Mouse (Mus musculus): ENCODE measurements around the gene Esd.

The Esd gene

DNA sequence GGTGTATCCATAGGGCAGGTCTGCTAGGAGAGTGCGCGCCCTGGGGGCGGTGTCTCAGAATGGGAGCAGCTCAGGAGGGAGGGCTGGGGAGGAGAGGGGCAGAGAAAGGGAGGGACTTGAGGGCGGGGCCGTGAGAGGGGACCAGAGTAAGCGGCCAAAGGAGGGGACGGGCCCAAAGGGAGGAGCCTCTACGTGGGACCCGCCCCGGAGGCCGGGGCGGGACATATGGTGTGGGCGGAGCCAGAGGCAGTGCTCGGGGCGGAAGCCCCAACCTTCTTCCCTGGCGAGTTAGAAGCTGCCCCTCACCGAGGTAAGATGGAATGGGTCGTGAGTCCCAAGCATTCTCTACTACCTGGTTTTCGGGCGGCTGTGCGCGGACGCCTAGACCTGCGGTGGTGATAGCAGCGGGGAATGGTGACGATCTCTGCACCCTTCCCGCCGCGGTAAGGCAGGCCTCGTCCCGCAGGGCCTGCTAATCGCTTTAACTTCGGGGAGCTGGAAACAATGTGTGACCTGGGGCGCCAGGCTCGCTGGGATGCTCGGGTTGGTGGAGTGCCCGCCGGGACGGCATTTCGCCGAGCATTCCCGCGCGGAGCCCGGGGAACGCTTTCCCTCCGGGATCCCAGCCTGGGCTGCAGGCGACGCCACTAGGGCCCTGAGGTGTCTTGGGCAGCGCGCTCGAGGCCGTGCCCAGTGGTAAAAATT, at the start of gene Esd:
Gene Esd, plus strand, starts transcription at position 219 of the 705 bp plus-strand sequence.
- DNase-seq = peak; percentile 96 to 97

DNA sequence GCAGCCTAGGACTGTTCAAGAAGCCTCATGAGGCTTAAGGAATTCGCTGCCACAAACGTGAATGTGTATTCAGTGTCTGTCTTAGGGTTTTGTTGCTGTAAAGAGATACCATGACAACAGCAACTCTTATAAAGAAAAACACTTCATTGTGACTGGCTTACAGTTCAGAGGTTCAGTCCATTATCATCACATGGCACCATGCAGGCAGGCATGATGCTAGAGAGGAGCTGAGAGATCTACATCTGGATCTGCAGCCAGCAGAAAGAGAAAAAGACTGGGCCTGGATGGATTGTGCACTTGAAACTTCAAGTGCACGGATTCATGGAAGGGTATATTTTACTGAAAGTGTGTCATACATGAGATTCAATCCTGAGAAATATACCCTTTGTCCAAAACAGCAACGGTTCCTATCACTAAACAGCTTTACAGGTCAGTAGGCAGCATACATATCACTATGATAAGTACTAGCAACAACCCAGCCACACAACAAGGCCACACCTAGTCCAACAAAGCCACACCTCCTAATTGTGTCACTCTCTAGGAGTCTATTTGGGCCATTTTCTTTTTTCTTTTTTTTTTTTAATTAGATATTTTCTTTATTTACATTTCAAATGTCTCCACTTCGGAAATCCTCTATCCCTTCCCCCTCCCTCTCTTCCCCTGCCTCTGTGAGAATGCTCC, 47.7 kb upstream of the Esd start:
- DNase-seq = no peak

- DNase-seq = no peak
Observed at GRCm38 (mm10) chr14:74691963-74692362, 40.1 kb upstream of the Esd start.

GRCm38 (mm10) chr14:74696766-74697165, 35.3 kb upstream of the Esd start:
- DNase-seq = no peak

DNA sequence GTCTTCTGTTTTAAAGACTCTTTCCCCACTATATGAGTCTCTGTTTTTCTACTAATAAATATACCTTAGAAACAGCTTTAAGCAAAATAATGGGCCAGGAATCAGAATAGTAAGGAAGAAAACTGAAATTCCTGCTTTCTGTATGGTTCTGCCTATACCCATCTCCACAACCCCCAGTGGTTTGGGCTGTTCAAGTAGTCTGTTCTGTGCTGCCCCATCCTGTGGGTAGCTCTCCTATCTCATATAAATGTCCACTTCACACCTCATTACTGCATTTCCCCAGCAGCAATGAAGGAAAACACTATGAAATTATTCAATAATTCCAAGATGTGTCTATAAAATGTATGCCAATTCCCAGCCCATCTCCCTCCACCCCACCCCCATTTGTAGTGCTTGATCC, 34.7 kb upstream of the Esd start:
- DNase-seq = no peak

GRCm38 (mm10) chr14:74699241-74699640, 32.9 kb upstream of the Esd start:
- DNase-seq = no peak

GRCm38 (mm10) chr14:74703930-74704329, 28.2 kb upstream of the Esd start:
- DNase-seq = no peak

DNA sequence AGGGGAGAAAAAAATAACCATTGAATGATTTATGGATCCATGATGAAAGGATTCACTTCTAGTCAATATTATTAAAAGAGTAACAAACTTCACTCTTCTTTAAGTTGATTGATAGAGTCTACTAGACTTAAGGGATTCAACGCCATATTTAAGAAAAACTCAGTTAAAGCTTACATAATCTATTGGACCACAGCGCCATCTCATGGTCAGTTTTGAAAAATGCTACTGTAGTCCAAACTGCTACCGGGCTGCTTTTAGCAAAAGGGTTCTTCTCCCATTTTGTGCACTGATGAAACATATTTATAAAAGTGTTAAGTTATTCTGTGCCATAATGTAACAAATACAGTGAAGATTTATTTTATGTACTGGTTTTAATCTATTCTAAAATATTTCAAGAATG, 23.0 kb upstream of the Esd start:
- peak; percentile 19 to 57 for DNase-seq

DNA sequence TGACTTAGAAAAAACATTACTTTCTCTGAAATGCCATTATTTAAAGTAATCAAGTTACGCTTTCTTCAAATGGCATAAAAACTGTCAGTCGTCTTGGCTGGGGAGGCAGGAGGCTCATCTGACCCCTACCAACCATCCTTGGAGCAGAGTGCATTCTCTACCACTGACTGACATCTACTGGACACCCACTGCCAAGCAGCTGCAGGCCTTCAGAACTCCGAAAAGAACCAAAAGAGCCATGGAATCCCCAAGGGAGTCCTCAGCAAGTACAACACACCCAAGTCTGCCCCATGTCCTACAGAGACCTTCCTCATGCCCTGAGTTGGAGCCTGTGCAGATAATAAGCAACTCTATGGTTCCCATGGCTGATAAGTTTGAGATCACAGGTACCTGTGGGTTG, 8.6 kb upstream of the Esd start:
- DNase-seq = peak; percentile 17 to 35

DNA sequence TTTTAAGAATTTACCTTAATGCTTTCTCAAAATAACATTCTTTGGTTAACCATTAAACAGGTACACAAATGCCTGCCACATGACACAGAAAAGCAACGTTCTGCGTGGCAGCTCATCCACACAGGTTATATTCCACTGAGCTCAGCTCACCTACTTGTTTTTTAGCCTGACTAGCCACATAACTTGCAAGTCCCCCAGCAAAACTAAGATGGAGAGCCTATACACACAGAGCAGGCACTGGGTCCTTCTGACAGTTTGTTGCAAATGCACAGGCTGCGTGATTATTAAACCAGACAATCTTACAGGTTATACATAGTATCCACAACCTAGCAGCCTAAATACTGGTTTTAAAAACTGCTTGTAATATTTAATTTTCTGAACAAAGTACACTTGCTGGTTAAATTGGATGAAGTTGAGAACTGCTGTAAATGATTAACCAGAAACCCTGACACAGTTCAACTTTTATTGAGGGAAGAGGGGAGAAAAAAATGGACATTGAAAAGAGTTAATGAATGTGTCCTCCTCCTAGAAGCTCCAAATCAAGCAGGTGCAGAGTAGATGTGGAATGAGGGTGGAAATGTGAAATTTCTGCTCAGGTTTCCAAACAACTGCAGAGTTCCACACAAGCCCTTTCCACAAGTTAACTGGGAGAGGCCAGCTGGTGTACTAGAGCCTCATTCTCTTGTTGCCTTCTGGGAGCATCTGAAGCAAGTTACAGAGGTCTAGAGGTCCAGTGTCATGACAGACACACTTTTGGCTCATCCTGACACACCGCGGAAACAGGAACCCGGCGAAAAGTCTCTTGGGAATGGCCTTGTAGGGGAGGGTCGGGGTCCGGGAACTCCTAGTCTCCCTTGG, 647 bp upstream of the Esd start:
- DNase-seq = peak; percentile 52 to 67

GRCm38 (mm10) chr14:74733397-74733796, 1.3 kb downstream of the Esd start:
- peak in 1 of 2 experiments; percentile 7 for DNase-seq

DNA sequence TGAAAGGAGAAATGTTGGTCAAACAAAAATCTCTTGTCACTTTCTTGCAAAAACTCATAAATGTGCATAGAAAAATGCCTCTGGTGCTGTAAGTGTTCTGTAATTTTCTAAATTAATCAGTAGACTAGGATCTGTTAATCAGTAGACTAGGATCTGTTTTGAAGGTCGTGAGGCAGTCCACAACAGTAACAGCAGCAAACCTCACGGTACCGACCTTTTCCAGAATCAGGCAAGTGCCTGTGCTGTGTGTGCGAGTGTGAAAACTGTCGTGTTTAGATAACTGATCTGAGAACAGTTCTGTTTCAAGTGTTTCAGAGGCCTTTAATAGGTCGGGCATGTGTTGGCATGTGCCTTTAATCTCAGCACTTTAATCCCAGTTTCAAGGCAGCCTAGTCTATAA, 3.4 kb downstream of the Esd start:
- DNase-seq = peak; percentile 69 to 71

- no peak for DNase-seq
Observed at GRCm38 (mm10) chr14:74736850-74737249, 4.8 kb downstream of the Esd start.

- peak; percentile 72 to 91 for DNase-seq
Observed at GRCm38 (mm10) chr14:74764191-74764918, 32.3 kb downstream of the Esd start.

GRCm38 (mm10) chr14:74767892-74768291, 35.8 kb downstream of the Esd start:
- DNase-seq = no peak

DNA sequence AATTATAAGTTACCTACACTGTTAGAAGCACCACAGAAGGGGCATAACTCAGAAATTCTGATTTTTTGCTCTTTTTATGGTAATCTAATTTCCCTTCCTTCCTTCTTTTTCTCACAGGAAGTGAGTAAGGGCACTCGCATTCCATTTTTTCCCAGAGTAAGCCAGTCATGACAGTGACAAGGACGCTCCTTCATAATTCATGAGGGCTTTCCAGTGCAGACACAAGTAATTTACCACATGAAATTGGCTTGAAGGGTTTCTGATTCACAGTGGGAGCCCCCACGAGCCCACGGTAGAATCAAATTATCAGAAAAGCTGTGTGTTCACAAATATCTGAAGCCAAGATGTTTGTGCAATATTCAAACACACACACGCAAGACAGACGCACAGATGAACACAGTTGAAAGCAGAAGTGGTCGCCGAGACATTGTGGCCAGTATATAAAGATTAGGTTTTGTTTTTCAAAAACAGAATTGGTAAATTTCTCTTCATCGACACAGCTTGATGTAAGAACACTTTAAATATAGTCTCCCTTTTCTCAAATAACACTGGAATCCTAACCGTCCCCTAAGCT, 42.0 kb downstream of the Esd start:
- no peak for DNase-seq

DNA sequence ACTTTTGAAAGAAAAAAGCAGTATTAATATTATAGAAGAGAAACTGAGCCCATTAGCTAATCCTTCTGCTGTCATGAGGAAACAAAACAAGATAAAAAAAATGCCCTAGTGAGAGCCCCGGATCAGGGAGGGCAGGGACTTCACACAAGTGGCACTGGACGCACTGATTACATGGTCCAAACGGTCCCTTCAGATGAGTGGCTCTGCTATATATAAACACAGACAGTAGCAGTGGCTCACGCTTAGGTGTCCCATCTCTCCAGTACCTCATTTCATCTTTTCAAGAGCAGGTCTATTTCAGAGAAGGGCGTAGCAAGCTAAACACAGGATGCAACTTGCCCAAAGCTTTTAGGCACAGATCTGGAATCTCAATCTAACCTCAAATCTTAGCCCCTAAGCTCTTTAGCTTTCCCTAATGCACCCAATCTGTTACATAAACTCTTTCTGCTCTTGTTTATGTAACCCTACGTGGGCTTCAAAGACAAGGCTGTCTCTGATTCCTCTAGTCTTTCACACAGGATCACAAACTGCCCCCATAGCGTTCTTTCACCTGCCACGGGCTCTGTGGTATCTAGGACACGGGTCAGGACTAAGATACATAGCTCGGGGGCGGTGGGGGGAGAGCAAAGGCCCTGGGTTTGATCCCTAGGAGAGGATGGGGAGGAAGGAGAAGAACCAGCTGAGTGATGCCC, 52.3 kb downstream of the Esd start:
- DNase-seq = no peak

DNA sequence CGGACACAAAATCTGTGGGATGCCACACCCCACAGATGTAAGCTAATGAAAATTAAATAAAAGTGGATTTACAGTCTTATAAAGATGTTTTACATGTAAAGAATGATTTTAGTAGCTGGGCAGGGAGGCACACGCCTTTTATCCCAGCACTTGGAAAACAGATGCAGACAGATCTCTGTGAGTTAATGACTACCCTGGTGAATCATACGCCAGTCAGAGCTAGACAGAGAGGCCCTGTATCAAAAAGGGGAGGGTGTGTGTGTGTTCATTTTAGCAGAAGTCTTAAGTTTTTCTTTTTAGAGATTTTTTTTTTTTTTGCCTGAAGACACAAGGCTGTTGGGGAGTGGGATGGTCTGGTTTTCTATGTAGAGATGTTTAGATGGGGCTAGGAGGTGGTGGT, 55.6 kb downstream of the Esd start:
- no peak for DNase-seq

DNA sequence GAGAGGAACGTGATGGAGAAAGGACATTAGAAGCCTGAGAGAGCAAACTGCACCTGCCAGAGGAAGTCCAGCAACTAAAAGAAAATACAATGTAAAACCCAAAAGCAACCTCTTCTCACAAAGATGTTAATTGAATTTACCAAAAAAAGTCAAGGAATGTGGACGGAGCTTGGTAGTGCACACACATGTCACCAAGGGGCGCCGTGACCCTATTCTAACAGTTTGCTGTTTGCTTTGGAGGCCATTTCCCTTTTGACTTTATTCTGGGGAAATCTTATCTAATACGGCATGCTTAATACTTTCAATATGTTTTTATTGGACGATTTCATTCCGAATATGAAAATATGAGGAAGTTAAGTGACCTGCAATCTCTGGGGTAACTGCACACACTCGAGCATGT, 56.7 kb downstream of the Esd start:
- DNase-seq = peak in 1 of 2 experiments; percentile 55

DNA sequence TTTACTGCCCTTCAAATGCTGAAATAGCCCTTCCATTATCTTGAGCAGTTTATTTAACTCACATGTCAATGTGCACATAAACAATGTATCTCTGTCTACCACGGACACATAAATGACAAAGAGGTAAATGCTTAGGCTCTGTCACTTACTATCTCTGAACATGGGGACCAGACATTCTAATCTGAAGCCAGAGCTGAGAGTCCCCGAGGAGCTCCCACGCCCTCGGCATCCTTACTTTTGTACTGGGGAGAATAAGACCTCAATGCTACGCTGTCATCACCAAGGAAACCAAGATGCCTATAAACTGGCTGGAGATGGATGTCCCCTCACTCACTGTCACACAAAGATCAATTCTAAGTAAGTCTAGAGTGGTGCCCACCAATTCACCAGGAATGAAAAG, 58.4 kb downstream of the Esd start:
- DNase-seq = no peak

GRCm38 (mm10) chr14:74792793-74793192, 60.7 kb downstream of the Esd start:
- no peak for DNase-seq

- no peak for DNase-seq
Observed at GRCm38 (mm10) chr14:74794931-74795330, 62.8 kb downstream of the Esd start.

Data from kidney, postnatal 36 days (tissue).